Mouse (Mus musculus) lung, adult 2 months (tissue): ENCODE data around the gene S100a8.

Experiments
- CTCF ChIP-seq: fragments of 200-500 bp; IDR thresholded peaks from 2 replicates; pipeline ENCODE4 v1.5.1; 2011; ENCODE audit warnings: mild to moderate bottlenecking, low read length, control low read depth; ENCODE audit not compliant: insufficient read depth
- POLR2A ChIP-seq: fragments of 200-500 bp; IDR thresholded peaks from 2 replicates; pipeline ENCODE4 v1.6.1; 2011; ENCODE audit warnings: low read depth, mild to moderate bottlenecking, control low read depth, low read length, borderline replicate concordance; ENCODE audit errors: extremely low read depth

DNA sequence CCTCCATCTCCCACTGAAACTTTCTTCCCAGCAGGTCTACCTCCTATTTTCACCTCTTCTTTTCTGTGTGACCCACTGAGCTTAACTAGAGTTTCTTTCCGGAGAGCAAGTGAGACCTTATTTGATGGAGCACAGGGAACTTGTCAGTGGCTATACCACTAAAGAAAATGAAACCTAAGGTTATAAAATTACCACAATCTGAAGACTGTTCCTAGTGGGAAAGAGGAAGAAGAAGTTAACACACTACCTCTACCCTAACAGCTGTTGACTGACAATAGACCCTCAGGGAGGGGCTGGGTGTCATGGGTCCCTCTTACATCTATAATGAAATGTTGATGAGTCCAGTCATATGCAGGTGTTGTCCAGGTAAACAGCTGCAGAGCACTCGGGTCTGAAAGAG, 36.8 kb upstream of the S100a8 start:
- TF ChIP-seq POLR2A (no peak), CTCF (no peak)
